Mouse (Mus musculus): Measurements from ENCODE around the gene Elavl1. TPM values are rescaled to one million over a fixed set of nuclear protein-coding genes. Genes with fewer than 3 reads are reported as not detected.

The Elavl1 gene
- total RNA-seq, 2 experiments from 2014 or later = 87.8 to 103 TPM

DNA sequence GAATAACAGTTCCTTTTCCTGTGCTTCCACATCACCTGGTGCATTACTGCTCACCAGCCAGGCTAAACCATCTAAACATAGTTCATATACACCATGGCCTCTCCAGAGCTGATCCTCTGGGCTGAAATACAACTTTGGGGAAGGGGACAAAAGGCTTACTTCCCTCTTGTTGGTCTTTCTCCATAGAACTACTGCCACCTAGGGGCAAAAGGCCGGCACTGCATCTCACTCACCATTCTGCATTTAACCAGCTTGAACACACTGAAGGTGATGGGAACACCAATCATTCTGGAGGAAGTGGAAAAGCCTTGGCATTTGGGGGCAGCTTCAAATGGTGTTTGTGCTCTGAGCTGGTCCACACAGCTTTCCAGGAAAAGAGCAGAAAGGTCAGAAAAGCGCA is 2.7 kb downstream of the Elavl1 start:
- DNase-seq = peak; percentile 85
- intact Hi-C loops (cut with DNase I) = no loop called here

DNA sequence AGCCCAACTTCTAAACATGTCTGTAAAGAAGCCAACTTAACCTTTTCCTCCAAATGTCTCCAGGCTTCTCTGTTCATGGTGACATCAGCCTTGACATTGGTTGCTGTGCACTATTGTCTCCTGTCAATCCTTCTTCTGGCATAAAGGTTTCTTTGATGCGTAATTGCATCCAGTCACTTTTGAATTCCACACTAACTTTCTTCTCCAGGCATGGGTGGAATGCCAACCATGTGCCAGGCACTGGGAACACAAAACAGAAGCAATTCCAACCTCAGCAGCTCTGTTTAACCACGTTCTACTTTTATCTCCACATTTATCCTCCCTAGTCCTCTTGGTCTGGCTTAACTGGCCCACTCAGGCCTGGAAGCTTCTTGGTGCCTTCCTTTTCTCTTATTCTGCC is 4.2 kb downstream of the Elavl1 start:
- DNase-seq = no peak
- intact Hi-C loops (cut with DNase I) = no loop called here

DNA sequence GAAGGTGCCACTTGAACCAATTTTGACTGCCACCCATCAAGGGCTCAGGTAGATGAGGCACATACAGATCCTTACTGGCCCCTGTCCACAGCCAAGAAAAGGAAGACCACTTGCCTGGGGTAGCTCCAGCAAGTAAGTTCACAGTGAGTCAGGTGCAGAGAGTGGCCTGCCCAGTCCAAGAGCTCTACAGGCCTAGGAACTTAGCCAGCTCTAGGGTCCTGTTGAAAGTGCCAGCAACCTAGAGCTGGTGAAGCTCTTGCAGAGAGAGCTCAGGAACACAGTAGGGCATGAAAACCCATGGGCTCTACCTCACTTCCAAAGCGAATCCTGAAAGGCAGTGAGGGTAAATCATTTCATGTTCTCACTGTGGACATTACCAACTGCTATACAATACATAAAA is 4.8 kb downstream of the Elavl1 start:
- intact Hi-C loops (cut with DNase I) = no loop called here
- no peak for DNase-seq

DNA sequence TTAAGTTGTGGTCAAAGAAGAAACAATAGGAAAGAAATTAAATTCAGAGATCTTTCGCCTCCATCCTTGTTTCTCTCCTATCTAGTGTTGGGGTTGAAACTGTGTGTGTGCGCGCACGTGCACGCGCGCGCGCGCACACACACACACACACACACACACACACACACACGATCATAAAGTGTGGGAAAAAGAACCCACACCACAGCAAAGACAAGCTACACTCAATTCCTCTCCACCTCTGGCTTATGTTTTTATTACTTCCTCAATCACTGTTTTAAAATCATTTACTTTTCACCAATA is 5.7 kb downstream of the Elavl1 start:
- intact Hi-C loops (cut with DNase I) = no loop called here
- no peak for DNase-seq

DNA sequence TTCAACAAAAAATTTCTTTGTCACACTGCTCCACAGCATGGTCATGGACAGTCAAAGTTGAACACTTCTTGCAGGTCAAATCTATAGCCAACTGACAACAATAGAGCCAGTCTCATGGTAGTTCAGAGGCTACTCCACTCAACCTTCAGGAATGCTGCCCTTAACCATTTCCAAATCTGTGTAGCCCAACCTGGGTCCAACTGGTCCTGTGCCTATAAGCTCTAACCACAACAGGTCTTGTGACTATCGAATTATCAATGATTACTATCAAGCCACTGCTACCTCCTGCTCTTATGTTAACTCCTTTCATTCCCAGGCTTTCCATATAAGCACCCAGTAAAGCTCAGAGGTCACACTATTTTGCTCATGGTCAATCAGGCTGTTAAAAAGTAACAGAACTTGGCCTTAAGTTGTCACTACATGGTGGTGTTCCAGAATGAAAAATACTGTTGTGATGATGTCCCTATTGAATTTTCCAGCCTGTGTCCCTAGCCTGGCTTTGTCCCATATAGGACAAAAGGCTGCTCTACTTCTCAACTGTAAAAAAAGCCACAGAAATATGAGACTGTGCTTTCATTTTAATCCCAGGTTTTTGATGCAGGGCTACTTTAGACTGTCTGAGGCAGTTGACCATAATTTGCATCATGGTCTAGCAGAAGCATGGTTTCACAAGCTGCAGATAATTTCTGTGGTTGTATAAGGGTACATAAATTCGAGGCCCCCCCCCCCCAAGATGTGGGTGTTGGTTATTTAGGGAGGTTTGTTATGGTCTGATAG is 6.2 kb downstream of the Elavl1 start:
- intact Hi-C loops (cut with DNase I) = no loop called here
- no peak for DNase-seq

DNA sequence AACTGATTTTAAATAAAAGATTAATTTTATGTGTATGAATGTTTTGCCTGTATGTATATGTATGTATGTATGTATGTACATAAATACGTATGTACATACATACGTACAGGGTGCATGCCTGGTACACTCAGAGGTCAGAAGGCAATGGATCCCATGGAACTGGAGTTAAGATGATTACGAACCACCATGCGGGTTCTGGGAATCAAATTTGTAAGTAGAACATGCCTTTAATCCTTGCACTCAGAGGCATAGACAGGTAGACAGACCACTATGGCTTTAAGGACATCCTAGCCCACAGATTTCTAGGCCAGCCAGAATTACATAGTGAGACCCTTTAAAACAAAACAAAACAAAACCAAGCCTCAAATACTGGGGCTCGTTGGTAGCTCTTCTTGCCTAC is 7.1 kb downstream of the Elavl1 start:
- no peak for DNase-seq
- intact Hi-C loops (cut with DNase I) = no loop called here

DNA sequence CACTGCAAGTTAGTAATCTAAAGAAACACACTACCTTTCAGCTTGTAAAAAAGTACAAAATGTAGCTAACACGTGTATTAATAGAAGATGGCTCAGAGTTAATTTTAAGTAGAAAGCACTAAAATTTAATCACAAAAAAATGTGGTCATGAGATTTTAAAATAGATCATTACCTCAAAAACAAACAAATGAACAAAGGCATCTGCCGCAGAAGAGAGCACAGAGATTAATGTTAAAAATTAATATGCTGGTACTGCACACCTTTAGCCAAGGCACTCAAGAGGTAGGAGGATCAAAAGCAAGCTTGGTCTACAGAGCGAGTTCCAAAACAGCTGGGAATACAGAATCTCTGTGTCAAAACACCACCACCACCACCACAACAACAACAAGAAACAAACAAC is 10.4 kb downstream of the Elavl1 start:
- intact Hi-C loops (cut with DNase I) = no loop called here
- DNase-seq = no peak

DNA sequence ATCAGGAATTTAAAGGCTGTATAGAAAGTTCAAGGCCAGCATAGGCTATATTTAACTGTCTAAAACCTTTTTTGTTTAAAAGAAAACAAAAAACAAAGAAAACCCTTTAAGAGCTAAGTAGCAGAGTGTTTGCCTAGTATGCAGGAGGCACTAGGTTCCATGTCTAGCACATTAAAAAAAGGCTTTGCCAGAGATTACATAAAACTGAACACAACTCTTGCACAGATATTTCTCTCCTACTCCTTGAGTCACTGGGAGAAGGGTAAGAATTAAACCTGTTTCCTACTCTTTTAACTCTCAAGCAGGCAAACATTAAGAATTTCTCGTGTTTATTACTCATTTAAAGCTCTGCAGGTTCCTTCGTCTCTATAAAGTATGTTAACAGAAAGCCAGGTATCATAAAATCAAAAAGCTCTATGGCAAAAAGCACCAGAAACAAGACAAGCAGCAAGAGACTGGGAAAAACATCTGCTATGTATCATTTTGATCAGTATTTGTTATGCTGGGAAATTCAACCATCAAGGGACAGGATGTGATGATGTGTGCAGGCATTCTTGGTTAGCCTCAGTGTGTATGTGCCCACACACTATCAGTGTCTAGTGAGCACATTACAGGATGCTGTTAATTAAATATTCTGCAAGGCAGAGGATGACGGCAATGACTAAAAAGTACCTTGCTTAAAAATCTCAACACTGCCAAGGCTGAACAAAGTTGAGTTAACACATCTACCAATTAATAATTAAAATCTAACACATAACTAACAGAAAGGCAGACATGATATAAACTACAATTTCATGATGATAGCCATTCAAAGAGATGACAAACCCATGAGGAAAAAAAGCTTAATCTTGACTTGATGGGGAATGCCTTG is 11.7 kb downstream of the Elavl1 start:
- DNase-seq = no peak
- intact Hi-C loops (cut with DNase I) = no loop called here

DNA sequence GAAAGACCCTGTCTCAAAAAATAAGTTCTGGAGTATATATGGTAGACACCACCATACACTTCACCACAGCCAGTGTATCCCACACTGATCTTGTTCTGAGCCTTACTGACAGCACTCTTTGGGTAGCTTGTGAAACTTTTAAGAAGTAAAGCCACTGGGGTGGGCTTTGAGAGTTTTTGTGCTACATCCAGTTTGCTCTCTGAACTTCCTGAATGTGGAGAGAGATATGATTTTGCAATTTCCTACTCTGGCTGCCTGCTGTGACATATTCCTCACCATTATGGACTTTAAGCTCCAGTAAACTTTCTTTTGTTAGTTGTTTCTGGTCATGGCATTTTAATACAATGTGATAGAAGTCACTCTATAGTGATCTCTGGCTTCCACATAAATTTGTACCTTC is 13.1 kb downstream of the Elavl1 start:
- intact Hi-C loops (cut with DNase I) = no loop called here
- no peak for DNase-seq

DNA sequence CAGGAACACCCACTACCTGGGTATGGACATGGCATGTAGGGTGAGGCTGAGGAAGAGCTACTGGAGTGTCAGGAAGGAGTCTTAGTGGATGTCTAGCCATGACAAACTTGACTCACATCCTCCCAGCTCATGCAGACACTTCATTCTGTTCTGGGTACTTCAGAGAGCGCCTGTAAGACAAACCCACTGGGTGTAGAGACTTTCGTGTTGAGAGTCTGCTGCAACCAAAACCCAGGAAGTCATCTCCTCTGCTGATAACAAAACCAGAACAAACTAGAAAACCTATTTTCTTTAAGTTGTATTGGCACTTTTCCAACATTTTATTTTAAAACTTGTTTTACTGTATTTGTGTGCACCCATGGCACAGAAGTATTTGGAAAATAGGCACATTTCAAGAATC is 19.4 kb downstream of the Elavl1 start:
- no peak for DNase-seq
- intact Hi-C loops (cut with DNase I) = no loop called here

DNA sequence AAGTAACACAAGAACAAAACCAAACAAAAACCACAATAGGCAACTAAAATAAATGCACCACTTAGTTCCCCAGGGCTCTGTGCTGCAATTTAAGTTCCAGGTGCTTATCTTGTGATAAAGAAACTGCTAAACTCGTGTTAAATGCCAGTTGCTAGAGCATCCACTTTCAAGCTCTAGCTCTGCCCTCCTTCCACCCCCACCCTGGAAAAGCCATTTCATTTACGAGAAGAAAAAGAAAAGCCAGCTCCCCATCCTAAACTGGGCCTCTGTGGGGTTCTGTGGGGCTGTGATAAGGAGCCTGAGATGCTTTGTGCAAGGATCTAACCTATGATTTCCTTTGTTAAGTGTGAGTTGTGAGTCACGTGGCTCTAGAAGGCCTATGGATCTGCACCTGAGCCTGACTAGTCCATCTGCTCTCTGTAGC is 21.1 kb downstream of the Elavl1 start:
- no peak for DNase-seq
- intact Hi-C loops (cut with DNase I) = no loop called here

DNA sequence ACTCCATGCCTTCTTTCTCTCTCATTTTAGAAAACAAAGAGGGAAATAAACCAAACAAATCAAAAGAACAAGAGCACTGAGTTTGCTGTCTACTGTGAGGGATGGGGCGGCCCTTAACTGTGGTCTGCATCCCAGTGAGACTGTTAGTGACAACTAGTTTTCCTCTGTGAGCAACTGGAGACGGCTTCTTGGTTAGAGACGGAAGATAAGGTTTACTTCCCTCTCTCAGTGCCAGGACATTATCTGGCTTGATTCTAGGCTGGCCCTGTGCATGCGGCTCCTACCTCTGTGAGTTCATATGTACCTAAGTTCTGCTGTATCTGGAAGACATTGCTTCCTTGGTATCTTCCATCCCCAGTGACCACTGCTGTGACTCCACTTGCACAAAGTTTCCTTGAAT is 27.4 kb downstream of the Elavl1 start:
- no peak for DNase-seq
- intact Hi-C loops (cut with DNase I) = no loop called here

DNA sequence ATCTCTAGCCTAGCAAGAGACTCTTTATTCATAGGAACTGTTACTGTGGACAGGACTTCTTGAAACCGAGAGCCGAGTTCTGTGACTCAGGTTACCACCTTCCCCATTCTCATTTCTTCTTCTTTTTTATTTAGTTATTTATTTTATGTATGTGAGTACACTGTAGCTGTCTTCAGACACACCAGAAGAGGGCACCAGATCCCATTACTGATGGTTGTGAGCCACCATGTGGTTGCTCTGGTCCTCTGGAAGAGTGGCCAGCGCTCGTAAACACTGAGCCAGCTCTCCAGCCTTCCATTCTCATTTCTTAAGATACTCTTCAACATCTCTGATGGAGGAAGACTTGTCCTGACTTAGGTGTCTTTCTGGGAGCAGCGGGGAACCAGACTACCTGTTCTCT is 32.5 kb downstream of the Elavl1 start:
- no peak for DNase-seq
- intact Hi-C loops (cut with DNase I) = no loop called here

DNA sequence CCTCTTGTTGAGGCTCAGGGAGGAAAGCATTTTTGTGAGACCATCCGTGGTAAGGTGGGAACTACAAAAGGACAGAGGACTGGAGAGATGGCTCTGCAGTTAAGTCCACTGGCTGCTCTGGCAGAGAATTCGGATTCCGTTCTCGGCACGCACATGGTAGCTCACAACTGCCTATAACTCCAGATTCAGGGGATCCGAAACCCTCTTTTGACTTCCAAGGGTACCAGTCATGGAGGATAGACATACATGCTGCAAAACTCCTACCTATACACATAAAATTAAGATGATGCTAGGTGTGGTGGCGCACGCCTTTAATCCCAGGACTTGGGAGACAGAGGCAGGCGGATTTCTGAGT is 49.1 kb downstream of the Elavl1 start:
- no peak for DNase-seq
- intact Hi-C loops (cut with DNase I) = no loop called here

DNA sequence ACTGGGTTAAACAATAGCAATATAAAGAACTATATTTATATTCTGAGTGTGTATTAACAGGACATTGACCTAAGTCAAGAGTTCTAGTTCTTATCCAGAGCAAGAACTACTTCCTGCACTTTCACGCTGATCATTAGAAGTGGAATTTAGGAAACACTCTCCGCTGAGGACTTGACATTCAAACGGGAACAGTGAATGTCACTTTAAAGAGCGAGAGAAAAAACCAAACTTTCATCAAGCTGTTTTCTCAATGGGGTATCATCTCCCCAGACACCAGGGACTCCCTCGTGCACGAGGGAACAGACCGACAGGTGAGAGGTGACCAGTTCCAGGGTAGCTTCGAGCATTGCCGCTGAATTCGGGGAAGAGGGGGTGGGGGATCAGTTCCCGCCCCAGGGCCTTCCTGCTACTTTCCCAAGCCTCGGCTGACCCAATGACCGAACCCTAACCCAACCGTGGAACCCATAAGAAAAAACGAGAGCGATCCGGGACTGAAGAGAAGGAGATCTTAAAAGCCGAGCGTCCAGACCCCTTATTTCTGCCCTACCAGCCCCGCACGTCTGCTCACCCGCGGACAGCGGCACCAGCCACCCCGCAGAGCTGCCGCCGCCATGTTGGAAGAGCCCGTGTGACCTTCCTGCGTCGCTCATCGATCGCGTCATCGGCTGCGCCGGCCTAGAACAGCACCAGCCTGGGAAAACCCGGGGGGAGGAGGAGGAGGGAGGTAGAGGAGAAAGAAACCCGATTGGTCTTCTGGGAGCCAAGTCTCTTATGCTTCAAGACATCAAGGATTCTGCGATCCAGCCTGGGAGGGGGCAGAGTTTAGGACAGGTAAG is 49.7 kb downstream of the Elavl1 start, which contains the start of gene Timm44:
Timm44 (minus strand) TSS at position 639 of the 836 bp plus-strand sequence.
- DNase-seq = peak; percentile 98
- intact Hi-C loops (cut with DNase I) = no loop called here

DNA sequence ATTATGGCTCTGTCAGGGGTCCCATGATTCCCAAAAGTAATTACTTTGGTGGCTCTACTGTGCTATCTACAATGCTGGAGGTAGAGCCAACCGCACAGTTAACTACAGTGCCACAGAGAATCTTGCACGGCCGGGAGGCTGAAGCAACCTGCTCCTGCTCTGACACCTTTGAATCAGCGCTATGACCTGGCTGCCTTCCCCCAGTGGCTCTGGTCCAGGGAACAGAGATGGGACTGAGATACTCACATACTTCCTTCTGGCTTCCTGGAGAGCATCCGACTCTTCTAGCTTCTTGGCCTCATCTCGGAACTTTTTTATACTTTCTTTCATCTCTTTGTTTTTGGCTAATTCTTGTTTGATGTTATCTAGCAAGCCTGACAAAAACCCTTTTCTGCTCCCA is 55.6 kb downstream of the Elavl1 start:
- no peak for DNase-seq
- intact Hi-C loops (cut with DNase I) = no loop called here

DNA sequence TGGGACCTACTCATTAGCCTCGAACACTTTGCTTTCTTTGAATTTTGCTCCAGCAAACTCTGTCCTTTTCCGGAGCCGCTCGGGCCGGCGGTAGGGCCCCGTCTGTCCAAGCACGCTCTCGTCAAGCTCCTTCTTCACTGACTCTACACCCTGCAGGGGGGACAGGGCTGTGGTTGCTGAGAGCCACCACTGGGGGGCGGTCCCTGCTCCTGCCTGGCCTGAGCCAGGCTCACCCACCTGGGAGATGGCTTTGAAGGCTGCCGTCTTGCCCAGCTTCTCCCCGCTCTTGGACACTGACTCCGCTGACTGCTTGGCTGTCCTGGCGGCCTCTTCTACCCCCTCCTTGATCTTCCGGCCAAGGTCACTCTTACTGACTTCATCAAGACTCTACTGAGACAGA is 57.6 kb downstream of the Elavl1 start:
- no peak for DNase-seq
- intact Hi-C loops (cut with DNase I) = no loop called here

DNA sequence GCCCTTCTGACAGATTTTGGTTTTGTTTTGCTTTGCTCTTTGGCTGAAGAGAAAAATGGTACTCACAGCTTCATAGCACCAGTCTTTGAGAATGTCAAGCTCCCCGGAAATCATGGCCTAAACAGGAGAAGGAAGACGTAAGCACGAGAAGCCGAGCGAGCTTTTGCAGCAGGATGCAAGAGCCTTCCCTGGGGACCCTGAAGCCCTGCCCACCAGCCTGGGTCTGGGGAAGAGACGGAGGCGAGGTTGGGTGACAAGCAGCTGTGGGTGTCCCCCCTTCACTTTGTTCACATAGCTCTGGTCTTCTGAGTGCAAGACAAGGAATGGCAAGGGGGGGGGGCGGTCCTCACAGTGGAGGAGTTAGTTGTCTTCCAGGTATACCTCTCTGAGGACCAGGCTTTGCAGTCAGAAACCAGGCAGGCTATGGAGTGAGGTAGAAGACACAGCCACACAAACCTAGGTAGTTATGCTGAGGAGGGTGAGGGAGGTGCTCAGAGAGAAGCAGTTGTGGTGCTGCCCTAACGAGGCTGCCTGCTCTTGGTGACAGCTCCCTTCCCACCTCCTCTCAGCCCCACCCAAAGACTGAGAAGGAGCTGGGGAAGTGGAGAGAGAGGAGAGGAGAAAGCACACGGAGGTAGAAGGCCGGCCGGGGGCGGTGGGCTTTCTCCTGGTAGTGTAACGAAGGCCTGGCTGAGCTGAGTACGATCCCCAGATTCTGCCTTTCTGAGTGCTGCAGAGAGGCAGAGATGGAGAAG is 59.9 kb downstream of the Elavl1 start:
- intact Hi-C loops (cut with DNase I) = no loop called here
- no peak for DNase-seq

DNA sequence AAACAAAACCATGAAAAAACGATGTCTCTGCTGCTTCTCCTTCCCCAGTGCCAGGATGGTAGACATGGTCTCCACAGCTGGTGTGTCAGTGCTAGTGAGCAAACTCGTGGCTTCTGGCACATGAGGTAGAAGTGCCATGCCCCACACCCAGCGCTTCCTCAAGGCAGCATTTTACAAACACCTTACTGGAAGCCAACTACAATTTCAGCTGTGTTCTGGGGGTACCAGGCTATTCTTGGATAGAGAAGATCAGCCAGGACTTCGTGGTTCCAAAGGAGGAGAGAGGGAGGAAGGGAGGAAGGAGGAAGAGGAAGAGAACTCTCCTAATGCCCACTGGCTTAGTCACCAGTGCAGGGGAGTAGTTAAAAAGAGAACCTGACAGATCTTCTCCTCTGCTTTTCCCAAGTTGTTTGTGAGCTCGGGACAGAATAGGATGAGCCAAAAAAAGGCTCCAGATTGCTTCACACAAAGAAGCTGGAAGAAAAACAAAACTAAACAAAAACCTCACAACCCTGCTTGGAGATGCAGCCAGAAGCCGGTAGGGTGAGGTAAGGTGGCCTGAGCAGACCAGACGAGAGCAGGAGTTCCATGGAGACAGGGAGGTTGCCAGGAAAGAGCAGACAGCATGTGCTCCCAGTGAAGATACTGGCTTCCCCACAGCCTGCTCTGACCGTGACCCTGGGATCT is 62.0 kb downstream of the Elavl1 start:
- intact Hi-C loops (cut with DNase I) = no loop called here
- no peak for DNase-seq

DNA sequence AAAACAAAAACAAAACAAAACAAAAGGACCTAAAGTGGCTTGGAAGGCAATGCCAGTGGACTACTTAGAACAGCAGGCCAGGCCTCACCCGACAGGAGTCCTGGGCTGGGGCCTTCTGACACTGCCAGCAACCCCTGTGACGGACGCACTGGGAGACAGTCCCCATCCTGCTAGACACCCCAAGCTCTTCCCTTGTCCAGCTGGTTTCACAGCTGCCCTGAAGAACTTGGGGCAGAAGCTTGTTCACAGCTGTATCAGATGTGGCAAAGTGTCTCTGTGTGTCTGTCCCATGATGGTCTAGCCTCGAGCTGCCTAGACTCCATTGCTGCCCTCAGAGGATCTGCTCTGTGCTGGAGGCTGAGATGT is 65.4 kb downstream of the Elavl1 start:
- intact Hi-C loops (cut with DNase I) = no loop called here
- no peak for DNase-seq

Measured in left cerebral cortex, postnatal 4 days (tissue).